Mouse (Mus musculus) erythroblast, embryonic 14.5 days (primary cell): ENCODE data around the gene Slc24a5.

Experiments used
- GATA1 ChIP-seq: IDR thresholded peaks from 2 replicates; pipeline ENCODE4 v1.6.1; 2012; ENCODE audit warnings: low read length, inconsistent platforms, mixed read lengths
- TAL1 ChIP-seq: IDR thresholded peaks from 3 replicates; pipeline ENCODE4 v1.6.1; 2012; ENCODE audit warnings: low read length, inconsistent platforms, mixed read lengths

- no peak for TF ChIP-seq TAL1
- no peak for TF ChIP-seq GATA1
Observed at GRCm38 (mm10) chr2:125088757-125089156, 20.8 kb downstream of the Slc24a5 start.
